Mouse (Mus musculus): ENCODE results near the gene Cacnb1. TPM values are rescaled to one million over a fixed set of nuclear protein-coding genes. Genes with fewer than 3 reads are reported as not detected.

The Cacnb1 gene
- total RNA-seq, 2 experiments from 2014 or later, result 0.34 TPM; not detected in 1

GRCm38 (mm10) chr11:98018222-98018621 is 4.6 kb downstream of the Cacnb1 start:
- ATAC-seq (replicated peaks; ENCODE audit: low FRiP score, poor library complexity, severe bottlenecking), result no peak

GRCm38 (mm10) chr11:98016824-98017223 is 6.0 kb downstream of the Cacnb1 start:
- no peak for ATAC-seq (replicated peaks; ENCODE audit: low FRiP score, poor library complexity, severe bottlenecking)

GRCm38 (mm10) chr11:98016177-98016576 is 6.7 kb downstream of the Cacnb1 start:
- ATAC-seq (replicated peaks; ENCODE audit: low FRiP score, poor library complexity, severe bottlenecking), result no peak

- ATAC-seq (replicated peaks; ENCODE audit: low FRiP score, poor library complexity, severe bottlenecking), result no peak
Observed at GRCm38 (mm10) chr11:98012831-98013230, 10.0 kb downstream of the Cacnb1 start.

GRCm38 (mm10) chr11:98011716-98012115 is 11.1 kb downstream of the Cacnb1 start:
- no peak for ATAC-seq (replicated peaks; ENCODE audit: low FRiP score, poor library complexity, severe bottlenecking)

- ATAC-seq (replicated peaks; ENCODE audit: low FRiP score, poor library complexity, severe bottlenecking), result no peak
Observed at GRCm38 (mm10) chr11:98008087-98008486, 14.7 kb downstream of the Cacnb1 start.

GRCm38 (mm10) chr11:98005686-98006085 is 17.1 kb downstream of the Cacnb1 start:
- no peak for ATAC-seq (replicated peaks; ENCODE audit: low FRiP score, poor library complexity, severe bottlenecking)

- ATAC-seq (replicated peaks; ENCODE audit: low FRiP score, poor library complexity, severe bottlenecking), result no peak
Observed at GRCm38 (mm10) chr11:98005076-98005475, 17.8 kb downstream of the Cacnb1 start.

- no peak for ATAC-seq (replicated peaks; ENCODE audit: low FRiP score, poor library complexity, severe bottlenecking)
Observed at GRCm38 (mm10) chr11:98004161-98004560, 18.7 kb downstream of the Cacnb1 start.

GRCm38 (mm10) chr11:98003171-98003671 is 19.6 kb downstream of the Cacnb1 start:
- ATAC-seq (replicated peaks; ENCODE audit: low FRiP score, poor library complexity, severe bottlenecking), result no peak

- ATAC-seq (replicated peaks; ENCODE audit: low FRiP score, poor library complexity, severe bottlenecking), result 0 out of 2 replicates have a peak, but pooled peaks have one; percentile 17
Observed at GRCm38 (mm10) chr11:98002627-98003026, 20.2 kb downstream of the Cacnb1 start.

- ATAC-seq (replicated peaks; ENCODE audit: low FRiP score, poor library complexity, severe bottlenecking), result no peak
Observed at GRCm38 (mm10) chr11:98001986-98002385, 20.8 kb downstream of the Cacnb1 start.

- no peak for ATAC-seq (replicated peaks; ENCODE audit: low FRiP score, poor library complexity, severe bottlenecking)
Observed at GRCm38 (mm10) chr11:98001351-98001824, 21.4 kb downstream of the Cacnb1 start.

GRCm38 (mm10) chr11:98000378-98001140 is 22.3 kb downstream of the Cacnb1 start:
- no peak for ATAC-seq (replicated peaks; ENCODE audit: low FRiP score, poor library complexity, severe bottlenecking)

- ATAC-seq (replicated peaks; ENCODE audit: low FRiP score, poor library complexity, severe bottlenecking), result no peak
Observed at GRCm38 (mm10) chr11:97999748-98000147, 23.1 kb downstream of the Cacnb1 start.

- no peak for ATAC-seq (replicated peaks; ENCODE audit: low FRiP score, poor library complexity, severe bottlenecking)
Observed at GRCm38 (mm10) chr11:97998898-97999608, 23.8 kb downstream of the Cacnb1 start.

- no peak for ATAC-seq (replicated peaks; ENCODE audit: low FRiP score, poor library complexity, severe bottlenecking)
Observed at GRCm38 (mm10) chr11:97998074-97998793, 24.6 kb downstream of the Cacnb1 start.

- no peak for ATAC-seq (replicated peaks; ENCODE audit: low FRiP score, poor library complexity, severe bottlenecking)
Observed at GRCm38 (mm10) chr11:97997387-97997960, 25.4 kb downstream of the Cacnb1 start.

- no peak for ATAC-seq (replicated peaks; ENCODE audit: low FRiP score, poor library complexity, severe bottlenecking)
Observed at GRCm38 (mm10) chr11:97996691-97997090, 26.1 kb downstream of the Cacnb1 start.

Data from erythroblast, adult 5-6 weeks (primary cell).